Mouse (Mus musculus): ENCODE data around the gene Acap1. TPM values are rescaled to one million over a fixed set of nuclear protein-coding genes. Genes with fewer than 3 reads are reported as not detected.

Acap1 gene
- total RNA-seq, 2 experiments from 2014 or later: 0.15 to 0.26 TPM

DNA sequence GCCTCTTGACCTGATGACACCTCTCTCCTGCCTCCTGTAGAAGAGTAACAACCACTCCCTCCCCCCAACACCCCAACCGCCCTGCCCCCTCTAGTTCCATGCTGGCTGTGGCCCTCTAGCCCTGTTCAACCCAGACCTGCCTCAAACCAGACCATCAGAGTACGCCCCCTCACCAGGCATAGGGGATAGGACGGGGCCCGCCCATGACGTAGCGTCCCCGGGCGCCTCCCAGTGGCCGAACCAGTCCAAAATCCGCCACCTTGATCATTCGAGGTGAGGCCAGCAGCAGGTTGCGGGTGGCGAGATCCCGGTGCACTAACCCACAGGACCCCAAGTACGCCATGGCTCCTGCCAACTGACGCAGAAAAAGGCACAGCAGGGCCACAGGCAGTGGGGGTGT, 40.0 kb downstream of the Acap1 start:
- DNase-seq (ENCODE audit: extremely low spot score in 1 of 2, low spot score in 2 of 2): peak in 1 of 2 experiments; percentile 62
- intact Hi-C loops (cut with DNase I): no loop called here

GRCm38 (mm10) chr11:69854680-69855079, 40.7 kb downstream of the Acap1 start:
- intact Hi-C loops (cut with DNase I): no loop called here
- no peak for DNase-seq (ENCODE audit: extremely low spot score in 1 of 2, low spot score in 2 of 2)

- no peak for DNase-seq (ENCODE audit: extremely low spot score in 1 of 2, low spot score in 2 of 2)
- intact Hi-C loops (cut with DNase I): no loop called here
Measured at GRCm38 (mm10) chr11:69853994-69854393, 41.3 kb downstream of the Acap1 start.

DNA sequence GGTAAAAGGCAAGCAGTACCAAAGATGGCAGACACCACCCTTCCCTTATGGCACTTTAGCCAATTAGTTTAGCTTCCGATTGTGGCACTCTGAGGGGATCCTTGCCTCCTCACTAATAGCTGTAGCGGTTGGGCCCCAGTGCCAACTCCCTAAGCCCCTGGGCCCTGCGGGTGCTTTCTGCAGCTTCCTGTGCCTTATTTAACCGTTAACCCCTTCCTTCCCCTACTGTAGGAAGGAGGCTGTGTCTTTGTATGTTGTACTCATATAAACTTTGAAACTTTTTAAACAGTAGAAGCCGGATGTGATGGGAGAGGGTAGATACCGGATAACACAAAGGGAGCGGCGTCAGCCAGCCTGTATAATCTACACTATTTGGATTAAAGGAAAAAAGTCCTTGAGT, 44.6 kb downstream of the Acap1 start:
- intact Hi-C loops (cut with DNase I): no loop called here
- no peak for DNase-seq (ENCODE audit: extremely low spot score in 1 of 2, low spot score in 2 of 2)

- DNase-seq (ENCODE audit: extremely low spot score in 1 of 2, low spot score in 2 of 2): no peak
- intact Hi-C loops (cut with DNase I): no loop called here
Measured at GRCm38 (mm10) chr11:69849884-69850283, 45.5 kb downstream of the Acap1 start.

- no peak for DNase-seq (ENCODE audit: extremely low spot score in 1 of 2, low spot score in 2 of 2)
- intact Hi-C loops (cut with DNase I): no loop called here
Measured at GRCm38 (mm10) chr11:69849128-69849527, 46.2 kb downstream of the Acap1 start.

GRCm38 (mm10) chr11:69848021-69848420, 47.3 kb downstream of the Acap1 start:
- DNase-seq (ENCODE audit: extremely low spot score in 1 of 2, low spot score in 2 of 2): no peak
- intact Hi-C loops (cut with DNase I): no loop called here

DNA sequence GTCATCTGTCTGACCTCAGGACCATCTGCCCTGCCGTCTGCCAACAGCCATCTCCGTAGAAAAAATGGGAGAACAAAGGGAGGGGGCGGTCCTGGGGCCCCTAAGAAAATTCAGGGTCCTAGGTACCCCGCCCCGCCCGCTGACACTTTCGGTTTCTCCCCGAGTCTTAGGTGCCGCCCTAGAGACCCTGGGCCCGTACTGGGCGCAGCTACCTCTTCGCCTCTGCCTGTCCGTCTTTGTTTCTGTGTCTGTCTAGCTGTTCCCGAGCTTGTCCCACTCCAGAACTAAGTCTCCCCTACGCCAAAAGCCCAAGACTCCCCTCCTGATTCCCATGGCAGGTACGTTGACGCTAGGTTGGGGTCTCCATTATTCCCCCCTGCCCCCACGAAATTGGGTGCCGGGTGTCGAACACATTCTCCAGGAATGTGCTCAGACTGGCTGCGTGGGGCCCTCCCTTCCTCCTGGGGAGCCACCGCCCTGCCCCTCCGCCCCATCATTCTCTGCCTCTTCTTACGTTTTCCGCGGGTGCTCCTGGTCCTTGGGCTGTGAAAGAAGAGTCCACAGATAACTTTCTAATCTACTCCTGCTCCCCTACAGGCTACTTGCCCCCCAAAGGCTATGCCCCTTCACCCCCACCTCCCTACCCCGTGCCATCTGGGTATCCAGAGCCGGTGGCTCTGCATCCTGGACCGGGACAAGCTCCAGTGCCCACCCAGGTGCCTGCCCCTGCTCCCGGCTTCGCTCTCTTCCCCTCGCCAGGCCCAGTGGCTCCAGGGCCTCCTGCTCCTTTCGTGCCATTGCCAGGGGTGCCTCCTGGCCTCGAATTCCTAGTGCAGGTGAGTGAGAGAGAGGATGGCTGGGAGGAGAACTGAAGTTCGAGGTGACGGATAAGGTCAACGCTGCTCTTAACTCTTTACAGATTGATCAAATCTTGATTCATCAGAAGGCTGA, 48.3 kb downstream of the Acap1 start:
- no peak for DNase-seq (ENCODE audit: extremely low spot score in 1 of 2, low spot score in 2 of 2)
- intact Hi-C loops (cut with DNase I): no loop called here

- intact Hi-C loops (cut with DNase I): no loop called here
Measured at GRCm38 (mm10) chr11:69846198-69846680, 49.1 kb downstream of the Acap1 start, which contains the start of gene Plscr3. Gene Plscr3 (plus strand): TSS chr11:69846376.

DNA sequence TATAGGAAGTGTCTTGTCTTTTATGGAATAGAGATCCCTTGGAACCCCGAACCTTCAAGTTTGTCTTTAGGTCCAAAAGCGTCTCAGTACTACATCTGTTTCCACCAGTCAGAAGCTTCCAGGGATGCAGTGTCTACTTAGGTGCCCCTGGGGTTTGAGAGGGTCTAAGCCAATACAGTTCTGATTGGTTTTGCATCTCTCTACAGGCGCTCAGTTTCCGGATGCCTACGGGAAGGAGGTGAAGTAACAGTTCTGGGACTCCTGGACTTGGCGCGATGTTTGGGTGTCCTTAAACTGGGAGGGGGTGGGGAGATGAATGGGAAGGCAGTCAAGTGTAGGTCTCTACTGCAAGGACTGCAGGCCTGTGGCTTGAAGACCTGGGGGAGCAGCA, 56.6 kb downstream of the Acap1 start:
- intact Hi-C loops (cut with DNase I): loop anchor here (5.0 kb wide), 2 partner anchors 36 to 81 kb away; partner anchors contain the start of genes Fgf11 and Polr2a

More at GRCm38 (mm10) chr11:69846198-69846680, 49.1 kb downstream of the Acap1 start, which contains the start of gene Plscr3:
- peak; percentile 76 to 94 for DNase-seq (ENCODE audit: extremely low spot score in 1 of 2, low spot score in 2 of 2)

GRCm38 (mm10) chr11:69837952-69838713, 57.2 kb downstream of the Acap1 start, which contains the start of gene Tmem256:
Gene Tmem256 (plus strand): TSS chr11:69838514.
- DNase-seq (ENCODE audit: extremely low spot score in 1 of 2, low spot score in 2 of 2): peak; percentile 96 to 98
- intact Hi-C loops (cut with DNase I): loop anchor here (5.0 kb wide), 2 partner anchors 36 to 81 kb away; partner anchors contain the start of genes Fgf11 and Polr2a

More for the DNA sequence above, 56.6 kb downstream of the Acap1 start:
- no peak for DNase-seq (ENCODE audit: extremely low spot score in 1 of 2, low spot score in 2 of 2)

- intact Hi-C loops (cut with DNase I): loop anchor here (5.0 kb wide), 2 partner anchors 35 to 80 kb away; partner anchors contain the start of genes Fgf11 and Polr2a
- DNase-seq (ENCODE audit: extremely low spot score in 1 of 2, low spot score in 2 of 2): peak in 1 of 2 experiments; percentile 91
Measured at GRCm38 (mm10) chr11:69837604-69837951, 57.8 kb downstream of the Acap1 start, which contains the start of gene Nlgn2. Gene Nlgn2 (minus strand): TSS chr11:69837784.

GRCm38 (mm10) chr11:69836703-69837576, 58.4 kb downstream of the Acap1 start:
- intact Hi-C loops (cut with DNase I): loop anchor here (5.0 kb wide), 2 partner anchors 35 to 80 kb away; partner anchors contain the start of genes Fgf11 and Polr2a
- peak in 1 of 2 experiments; percentile 72 for DNase-seq (ENCODE audit: extremely low spot score in 1 of 2, low spot score in 2 of 2)

DNA sequence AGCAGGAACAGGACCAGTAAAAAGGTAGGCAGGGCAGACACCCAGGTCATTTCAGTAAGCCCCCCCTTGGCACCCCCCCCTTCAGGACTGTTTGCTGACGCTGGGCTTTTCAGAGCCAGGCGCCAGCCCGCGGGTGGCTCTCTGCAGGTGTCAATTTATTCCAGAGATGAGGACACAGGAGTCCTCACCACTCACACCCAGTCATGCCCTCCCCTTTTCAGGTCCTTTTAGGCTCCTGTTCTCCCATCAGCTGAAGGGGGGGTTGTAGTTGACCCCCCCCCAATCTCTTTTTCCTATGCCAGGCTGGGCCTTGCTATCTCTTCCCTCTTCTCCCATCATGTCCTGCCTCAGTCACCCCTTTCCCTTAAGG, 59.4 kb downstream of the Acap1 start:
- DNase-seq (ENCODE audit: extremely low spot score in 1 of 2, low spot score in 2 of 2): no peak
- intact Hi-C loops (cut with DNase I): loop anchor here (5.0 kb wide), 2 partner anchors 34 to 79 kb away; partner anchors contain the start of genes Fgf11 and Polr2a

- intact Hi-C loops (cut with DNase I): loop anchor here (5.0 kb wide), 2 partner anchors 33 to 78 kb away; partner anchors contain the start of genes Fgf11 and Polr2a
- DNase-seq (ENCODE audit: extremely low spot score in 1 of 2, low spot score in 2 of 2): no peak
Measured at GRCm38 (mm10) chr11:69835326-69835965, 59.9 kb downstream of the Acap1 start.

- DNase-seq (ENCODE audit: extremely low spot score in 1 of 2, low spot score in 2 of 2): no peak
- intact Hi-C loops (cut with DNase I): no loop called here
Measured at GRCm38 (mm10) chr11:69834001-69834549, 61.3 kb downstream of the Acap1 start.

DNA sequence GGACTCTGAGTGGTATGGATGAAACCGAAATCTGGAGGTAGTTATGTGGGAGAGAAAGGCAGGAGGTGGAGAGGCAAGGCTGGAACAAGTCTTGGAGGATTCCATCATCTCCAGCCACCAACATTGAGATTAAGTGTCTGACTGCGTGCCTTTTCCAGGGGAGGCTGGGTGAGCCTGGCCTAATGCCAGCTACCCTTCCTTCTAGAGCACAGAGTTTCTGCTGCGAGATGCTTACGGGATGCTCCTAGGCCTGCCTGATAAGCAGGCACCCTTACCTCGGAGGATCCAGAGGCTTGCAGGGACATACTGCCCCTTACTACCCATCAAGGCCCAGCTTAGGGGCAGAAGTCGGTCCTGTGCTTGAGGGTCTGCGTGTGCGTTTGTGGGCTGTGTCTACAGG, 61.8 kb downstream of the Acap1 start:
- no peak for DNase-seq (ENCODE audit: extremely low spot score in 1 of 2, low spot score in 2 of 2)
- intact Hi-C loops (cut with DNase I): no loop called here
